Mouse (Mus musculus) frontal cortex, postnatal 14 days (tissue): ENCODE data around the gene Myom3.

Source experiments
- DNase-seq, 2 experiments: peaks; one replicate each; pipeline ENCODE4 v3.0.0; 2022; ENCODE audit warnings: low spot score in 2 of 2

The Myom3 gene

GRCm38 (mm10) chr4:135814896-135815295, 55.4 kb downstream of the Myom3 start:
- no peak for DNase-seq

GRCm38 (mm10) chr4:135816905-135817622, 57.5 kb downstream of the Myom3 start:
- DNase-seq: no peak

- no peak for DNase-seq
Observed at GRCm38 (mm10) chr4:135818366-135818765, 58.9 kb downstream of the Myom3 start.

GRCm38 (mm10) chr4:135819826-135820526, 60.5 kb downstream of the Myom3 start:
- DNase-seq: no peak

GRCm38 (mm10) chr4:135821772-135822171, 62.3 kb downstream of the Myom3 start:
- DNase-seq: no peak

- DNase-seq: no peak
Observed at GRCm38 (mm10) chr4:135823298-135823697, 63.8 kb downstream of the Myom3 start.

GRCm38 (mm10) chr4:135824254-135824653, 64.7 kb downstream of the Myom3 start:
- DNase-seq: no peak

- DNase-seq: peak; percentile 77
Observed at GRCm38 (mm10) chr4:135828491-135828890, 69.0 kb downstream of the Myom3 start.

GRCm38 (mm10) chr4:135832070-135832469, 72.6 kb downstream of the Myom3 start:
- no peak for DNase-seq

GRCm38 (mm10) chr4:135833301-135834123, 74.0 kb downstream of the Myom3 start:
- DNase-seq: no peak

GRCm38 (mm10) chr4:135834124-135834717, 74.7 kb downstream of the Myom3 start:
- no peak for DNase-seq

GRCm38 (mm10) chr4:135838925-135839292, 79.4 kb downstream of the Myom3 start:
- DNase-seq: no peak

GRCm38 (mm10) chr4:135839293-135840011, 79.9 kb downstream of the Myom3 start:
- no peak for DNase-seq

GRCm38 (mm10) chr4:135844400-135844799, 84.9 kb downstream of the Myom3 start:
- no peak for DNase-seq

- no peak for DNase-seq
Observed at GRCm38 (mm10) chr4:135847581-135847980, 88.1 kb downstream of the Myom3 start.

- peak in 1 of 2 experiments; percentile 60 for DNase-seq
Observed at GRCm38 (mm10) chr4:135850411-135851095, 91.0 kb downstream of the Myom3 start.

- no peak for DNase-seq
Observed at GRCm38 (mm10) chr4:135851942-135852341, 92.4 kb downstream of the Myom3 start.

GRCm38 (mm10) chr4:135853987-135854546, 94.6 kb downstream of the Myom3 start:
- no peak for DNase-seq

GRCm38 (mm10) chr4:135854630-135855029, 95.1 kb downstream of the Myom3 start:
- no peak for DNase-seq

- no peak for DNase-seq
Observed at GRCm38 (mm10) chr4:135855080-135855479, 95.6 kb downstream of the Myom3 start.
